Mouse (Mus musculus) left cerebral cortex, postnatal 10 days (tissue): ENCODE data around the gene Cycs. TPM values are rescaled to one million over a fixed set of nuclear protein-coding genes. Genes with fewer than 3 reads are reported as not detected.
A peak's percentile ranks its signal among the peaks of the same experiment; 100 is the strongest.

Experiments used
- DNase-seq, 2 experiments: peaks; one replicate each; pipeline ENCODE4 v3.0.0; 2021 to 2022; ENCODE audit warnings: low spot score in 2 of 2, mixed read lengths in 1 of 2; ENCODE audit errors: extremely low spot score in 1 of 2
- intact Hi-C: fragments of 180-260 bp; cut with DNase I; formaldehyde crosslinking; loops from one replicate; pipeline ENCODE4 v1.15.1; 2025
- total RNA-seq, 2 experiments: library from RNA; stranded (reverse); gene quantifications; 2 replicates each; pipeline ENCODE4 v1.2.3; 2021

The Cycs gene
- total RNA-seq, 2 experiments from 2014 or later = 47.9 to 50.5 TPM

DNA sequence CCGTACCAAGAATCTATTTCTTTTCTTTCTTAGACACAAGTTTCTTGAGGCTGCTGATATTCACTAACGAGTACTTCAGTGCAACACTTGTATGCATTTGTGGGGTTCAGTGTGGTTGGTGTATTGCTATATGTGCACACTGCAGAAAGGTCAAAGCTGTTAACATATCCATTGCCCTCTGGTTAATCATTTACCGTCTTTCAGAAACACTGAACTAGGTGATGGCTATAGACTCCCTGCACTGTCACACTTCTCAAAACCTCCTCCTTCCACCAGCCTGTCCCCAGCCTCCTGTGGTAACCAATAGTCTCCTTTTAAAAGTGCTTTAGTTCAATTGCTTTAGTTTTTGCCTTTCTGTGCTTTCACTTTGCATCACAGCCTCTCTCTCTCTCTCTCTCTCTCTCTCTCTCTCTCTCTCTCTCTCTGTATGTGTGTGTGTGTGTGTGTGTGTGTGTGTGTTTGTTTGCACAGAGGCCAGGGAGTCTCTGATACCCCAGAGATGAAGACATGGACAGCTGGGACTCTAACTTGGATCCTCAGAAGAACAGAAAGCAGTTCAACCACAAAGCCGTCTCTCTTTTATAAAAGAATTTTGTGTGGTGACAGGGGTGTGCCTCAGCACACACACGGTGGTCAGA is 13.3 kb downstream of the Cycs start:
- intact Hi-C loops = no loop called here
- no peak for DNase-seq

- DNase-seq = no peak
- intact Hi-C loops = no loop called here
These were observed 16.5 kb downstream of the Cycs start for GRCm38 (mm10) chr6:50549791-50550190.

DNA sequence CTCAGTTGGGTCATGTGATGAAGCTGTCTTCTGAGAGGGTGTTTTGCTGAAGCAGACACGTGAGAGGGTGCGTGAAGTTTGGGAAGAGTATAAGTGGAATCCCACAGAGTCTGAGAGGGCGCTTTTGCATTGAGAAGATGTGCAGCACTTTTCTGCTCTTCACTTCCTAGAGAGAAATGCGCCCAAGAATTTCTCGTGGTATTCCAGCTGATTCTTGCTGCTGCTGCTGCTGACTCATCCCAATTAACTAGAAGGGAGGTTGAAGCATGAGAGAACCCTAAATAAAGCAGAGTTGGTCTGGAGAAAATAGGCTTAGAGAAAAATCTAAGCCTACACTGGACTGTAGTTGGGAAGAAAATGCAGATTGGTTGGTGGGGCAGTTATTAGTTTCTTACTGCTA is 17.3 kb downstream of the Cycs start:
- no peak for DNase-seq
- intact Hi-C loops = no loop called here

DNA sequence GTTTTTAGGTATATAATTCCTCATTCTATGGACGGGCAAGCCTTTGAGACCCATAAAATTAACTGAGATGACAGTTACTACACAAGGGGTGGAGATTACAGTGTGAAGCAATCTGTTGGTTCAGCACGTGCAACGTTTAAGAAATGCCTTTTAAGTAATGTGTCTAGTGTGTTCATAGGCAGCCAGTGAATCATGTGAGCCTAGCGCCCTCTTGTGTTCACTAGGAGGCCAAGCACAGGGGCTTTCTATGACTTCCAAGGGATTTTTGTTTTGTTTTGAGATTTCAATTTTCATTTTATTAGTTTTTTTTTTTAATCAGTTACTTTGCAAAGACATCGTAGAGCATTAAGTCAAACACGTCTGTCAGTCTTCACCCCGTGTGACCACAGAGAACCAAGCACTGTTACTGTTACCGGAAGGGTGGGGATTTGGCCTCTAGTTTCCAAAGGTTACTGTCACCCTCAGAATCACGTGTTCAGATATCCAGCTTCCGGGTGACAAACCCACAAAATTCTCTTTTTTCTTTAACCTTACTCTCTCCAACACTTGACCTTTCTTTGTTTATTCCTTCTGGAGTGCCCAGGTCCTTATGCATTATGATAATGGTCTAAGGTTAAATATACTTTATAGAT is 20.8 kb downstream of the Cycs start:
- DNase-seq = no peak
- intact Hi-C loops = no loop called here

DNA sequence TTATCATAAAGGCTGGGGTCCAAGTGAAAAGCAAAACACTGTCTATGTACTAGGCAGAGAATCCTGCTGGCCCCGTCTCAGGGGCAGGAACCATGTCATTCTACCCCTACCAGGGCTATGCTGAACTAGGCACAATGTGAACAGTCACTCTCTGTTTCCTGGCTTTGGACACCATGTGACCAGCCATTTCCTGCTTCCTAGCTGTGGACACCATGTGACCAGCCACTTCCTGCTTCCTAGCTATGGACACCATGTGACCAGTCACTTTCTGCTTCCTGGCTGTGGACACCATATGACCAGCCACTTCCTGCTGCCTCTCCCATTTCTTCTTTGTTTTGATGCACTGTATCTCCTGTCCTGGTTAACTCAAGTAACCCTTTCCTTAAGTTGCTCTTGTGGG is 23.8 kb downstream of the Cycs start:
- no peak for DNase-seq
- intact Hi-C loops = loop anchor here (5.0 kb wide), 1 partner anchor 430 kb away; the partner anchor contains the start of gene Mpp6

- DNase-seq = no peak
- intact Hi-C loops = loop anchor here (5.0 to 10.0 kb wide), 3 partner anchors 355 to 1022 kb away; partner anchors contain the start of gene Mpp6
These were observed 26.7 kb downstream of the Cycs start for GRCm38 (mm10) chr6:50539641-50540040.

DNA sequence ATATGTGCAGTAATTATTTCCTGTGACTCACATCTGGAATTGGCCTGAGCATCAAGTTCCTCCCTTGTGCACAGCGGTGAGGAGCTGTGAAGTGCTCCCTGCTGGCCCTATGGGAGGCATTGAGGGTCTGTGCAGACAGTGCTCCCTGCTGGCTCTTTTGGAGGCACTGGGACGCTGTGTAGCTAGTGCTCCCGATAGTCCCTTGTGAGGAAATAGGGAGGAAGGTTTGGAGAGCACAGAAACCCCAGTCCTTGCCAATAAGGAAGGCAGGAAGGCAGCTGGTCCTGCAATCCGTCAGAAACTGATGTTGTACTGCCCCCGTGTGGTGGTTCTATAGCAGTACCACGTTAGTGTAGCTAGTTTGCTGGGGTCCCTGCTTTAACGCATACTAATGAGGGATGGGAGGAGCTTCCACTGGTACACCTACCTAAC is 29.9 kb downstream of the Cycs start:
- intact Hi-C loops = loop anchor here (5.0 to 10.0 kb wide), 2 partner anchors 352 to 1019 kb away; no protein-coding TSS in a partner anchor
- peak; percentile 73 to 85 for DNase-seq

DNA sequence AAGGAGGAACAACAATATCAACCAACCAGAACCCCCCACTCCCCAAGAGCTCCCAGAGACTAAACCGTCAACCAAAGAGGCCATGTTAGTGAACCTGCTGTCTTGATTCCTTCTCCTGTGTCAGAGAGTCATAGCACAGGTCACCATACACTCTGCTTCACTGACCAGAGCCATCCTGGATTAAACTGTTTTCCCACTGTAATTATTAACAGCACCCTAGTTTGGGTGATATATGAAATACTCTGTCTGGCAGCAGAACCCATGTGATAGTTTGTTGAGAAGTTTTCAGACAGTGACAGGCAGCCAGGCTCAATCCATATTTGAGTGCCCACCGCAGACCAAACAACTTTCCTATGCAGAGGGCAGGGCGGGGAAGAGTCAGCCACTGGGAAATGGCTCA is 31.0 kb downstream of the Cycs start:
- DNase-seq = no peak
- intact Hi-C loops = loop anchor here (5.0 to 10.0 kb wide), 2 partner anchors 351 to 1018 kb away; no protein-coding TSS in a partner anchor

DNA sequence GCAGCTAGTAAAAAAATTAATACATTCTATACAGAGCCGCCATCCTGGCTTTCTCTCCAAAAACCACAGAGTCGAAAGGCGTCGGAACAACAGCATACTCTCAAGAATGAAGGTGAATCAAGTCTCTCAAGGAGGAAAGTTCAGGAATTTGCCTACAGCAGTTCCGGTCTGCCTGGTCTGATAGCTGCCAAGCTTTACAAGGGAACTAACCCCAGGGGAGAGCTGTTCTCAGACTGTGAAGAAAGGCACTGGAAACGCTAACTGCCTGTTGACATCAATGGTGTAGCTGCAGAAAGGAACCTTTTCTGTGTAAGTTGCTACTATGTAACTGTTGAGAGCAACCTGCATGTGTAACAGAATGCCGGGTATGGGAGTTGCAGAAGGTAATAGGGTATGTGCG is 34.4 kb downstream of the Cycs start:
- no peak for DNase-seq
- intact Hi-C loops = loop anchor here (10.0 kb wide), 1 partner anchor 347 kb away; no protein-coding TSS in a partner anchor

DNA sequence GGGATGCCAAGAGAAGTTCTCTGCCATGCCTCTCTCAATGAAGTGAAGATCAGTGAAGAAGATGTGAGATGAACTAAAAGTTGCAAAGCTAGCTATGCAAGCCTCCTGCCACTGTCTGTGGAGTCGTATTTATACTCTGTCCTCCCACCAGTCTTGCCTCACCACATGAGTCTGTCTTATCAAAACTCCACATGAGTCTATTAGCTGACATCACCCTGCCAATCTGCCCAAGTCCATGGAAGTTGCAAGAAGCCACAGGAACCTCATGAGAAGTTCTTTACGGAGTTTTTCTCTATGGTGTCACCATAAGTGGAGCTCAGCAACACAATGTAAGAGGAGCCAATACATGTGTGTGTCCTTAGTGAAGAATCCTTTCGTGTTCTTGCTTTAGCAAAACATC is 35.3 kb downstream of the Cycs start:
- intact Hi-C loops = loop anchor here (10.0 kb wide), 1 partner anchor 346 kb away; no protein-coding TSS in a partner anchor
- DNase-seq = no peak

- intact Hi-C loops = loop anchor here (5.0 kb wide), 1 partner anchor 72 kb away; the partner anchor contains the start of gene Osbpl3
- no peak for DNase-seq
These were observed 37.1 kb downstream of the Cycs start for GRCm38 (mm10) chr6:50529194-50529593.

DNA sequence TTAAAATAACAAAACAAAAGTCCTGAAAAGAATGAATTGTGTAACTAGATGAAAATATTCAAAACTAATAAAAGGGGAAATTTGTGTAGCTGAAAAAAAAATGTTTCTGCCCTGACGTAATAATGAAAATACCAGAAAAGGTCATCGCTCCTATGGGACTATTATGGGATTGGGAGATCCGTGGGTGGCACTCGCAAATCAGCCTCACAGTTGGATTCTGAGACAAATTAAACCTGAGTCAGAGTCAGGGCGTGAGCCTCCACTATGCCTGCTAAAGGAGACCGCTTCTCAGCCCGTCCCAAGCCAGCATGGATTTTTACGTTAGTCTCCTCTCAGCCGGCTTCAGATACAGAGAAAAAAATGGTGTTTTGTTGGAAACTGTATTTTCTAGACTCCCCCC is 38.9 kb downstream of the Cycs start:
- no peak for DNase-seq
- intact Hi-C loops = loop anchor here (2.0 to 5.0 kb wide), 2 partner anchors 70 to 215 kb away; partner anchors contain the start of gene Osbpl3

- intact Hi-C loops = loop anchor here (2.0 to 5.0 kb wide), 2 partner anchors 69 to 214 kb away; partner anchors contain the start of gene Osbpl3
- peak; percentile 69 to 73 for DNase-seq
These were observed 39.7 kb downstream of the Cycs start for GRCm38 (mm10) chr6:50526597-50527024.

DNA sequence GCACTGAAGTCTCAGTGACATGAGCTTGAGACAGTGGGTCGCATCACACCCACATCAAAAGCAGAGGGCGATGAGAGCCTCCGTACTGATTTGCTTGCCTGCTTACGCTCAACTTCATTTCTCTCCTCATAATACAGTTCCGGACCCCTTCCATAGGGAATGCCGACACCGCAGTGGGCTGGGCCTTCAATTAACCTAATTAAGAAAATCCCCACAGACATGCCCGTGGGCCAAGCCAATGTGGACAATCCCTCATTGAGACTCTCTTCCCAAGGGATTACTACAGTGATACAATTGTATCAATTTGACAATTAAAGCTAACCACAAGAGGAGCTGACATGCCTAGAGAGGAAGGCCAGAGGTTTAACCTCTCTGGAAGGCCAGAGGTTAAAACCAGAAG is 40.5 kb downstream of the Cycs start:
- intact Hi-C loops = loop anchor here (2.0 to 5.0 kb wide), 2 partner anchors 69 to 213 kb away; partner anchors contain the start of gene Osbpl3
- DNase-seq = no peak

DNA sequence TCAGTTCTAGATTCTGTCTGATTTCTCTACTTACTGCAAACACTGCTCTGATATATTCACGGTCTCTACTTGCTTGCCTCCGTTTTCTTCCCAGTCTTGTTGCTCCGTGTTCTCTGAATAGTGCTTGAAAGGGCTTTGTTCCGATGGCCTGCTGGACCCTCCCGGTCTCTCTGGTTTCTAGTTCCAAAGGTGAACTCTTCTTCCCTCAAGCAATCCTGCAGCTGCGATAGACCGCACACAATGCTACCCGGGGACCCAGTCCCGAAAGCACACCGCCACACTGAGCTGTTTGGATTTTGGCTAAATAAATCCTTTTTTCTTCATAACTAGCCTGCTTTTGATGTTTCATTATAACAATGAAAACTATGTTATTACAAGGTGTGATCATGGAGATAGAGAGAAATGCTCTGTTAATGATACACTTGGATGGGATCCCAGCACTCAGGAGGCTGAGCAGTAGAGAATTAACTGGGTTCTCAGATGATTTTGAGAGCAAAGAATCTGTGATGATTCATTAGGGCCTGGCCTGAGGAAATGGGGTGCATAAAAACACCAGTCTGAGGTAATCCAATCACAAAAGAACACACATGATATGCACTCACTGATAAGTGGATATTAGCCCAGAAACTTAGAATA is 42.0 kb downstream of the Cycs start:
- intact Hi-C loops = no loop called here
- DNase-seq = no peak

DNA sequence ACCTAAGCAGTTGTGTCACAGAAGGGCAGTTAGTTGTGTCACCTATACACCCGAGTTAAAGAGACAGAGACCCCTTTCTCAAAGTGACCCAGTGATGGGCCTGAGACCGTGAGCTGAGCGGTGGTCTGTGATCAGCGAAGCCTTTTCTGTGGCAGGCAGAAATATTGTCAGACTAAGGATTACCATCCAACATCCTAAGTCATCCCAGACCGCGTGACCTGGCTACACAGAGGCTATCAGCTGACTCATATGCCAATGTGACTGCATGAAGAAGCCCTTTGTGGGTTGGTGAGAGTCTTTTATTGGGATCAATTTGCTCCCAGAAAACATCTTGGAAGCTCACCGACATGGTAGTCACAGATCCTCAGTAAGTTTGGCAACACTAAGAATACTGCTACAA is 43.6 kb downstream of the Cycs start:
- intact Hi-C loops = no loop called here
- no peak for DNase-seq

DNA sequence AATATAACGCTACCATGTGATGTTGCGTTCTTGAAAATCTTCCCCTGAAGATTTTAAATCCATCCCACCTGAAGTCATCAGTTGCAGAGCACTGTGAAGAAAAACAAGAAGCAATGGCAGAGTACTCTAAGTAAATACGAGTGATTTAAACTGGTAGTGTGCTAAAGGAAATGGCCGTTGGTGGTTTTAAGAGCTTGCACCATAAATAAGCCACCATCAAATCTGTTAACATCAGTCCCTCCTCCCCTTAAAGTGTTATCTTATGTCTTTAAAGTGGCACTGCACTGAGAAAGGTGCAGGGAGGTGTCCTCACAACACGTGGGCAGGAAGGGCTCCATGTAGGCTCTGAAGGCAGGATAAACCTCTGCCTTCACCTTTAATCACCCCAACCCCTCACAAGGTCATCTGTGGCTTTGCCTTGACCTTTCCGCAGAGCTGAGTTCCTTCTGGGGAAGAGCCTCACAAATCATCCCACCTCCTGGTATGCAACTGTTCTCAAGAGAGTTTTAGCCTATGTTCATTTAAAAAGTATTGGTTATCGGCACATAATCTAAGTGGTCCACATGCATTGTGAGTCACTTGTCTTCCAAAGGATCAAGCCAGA is 44.7 kb downstream of the Cycs start:
- intact Hi-C loops = no loop called here
- no peak for DNase-seq

GRCm38 (mm10) chr6:50520139-50520538 is 46.2 kb downstream of the Cycs start:
- intact Hi-C loops = no loop called here
- DNase-seq = no peak

GRCm38 (mm10) chr6:50518371-50518770 is 48.0 kb downstream of the Cycs start:
- no peak for DNase-seq
- intact Hi-C loops = no loop called here
